Mouse (Mus musculus): ENCODE measurements at regions not wholly inside any gene's neighbourhood (a gene's known extent, or its start where the extent isn't known, plus 50 kb on each side); places are given as distances from the start of the nearest gene placed in this dataset.
"Not testable (repeated sequence)": the region's sequence is repeated elsewhere in the genome, so short reads cannot be mapped to it uniquely, and the experiment has no call there.

DNA sequence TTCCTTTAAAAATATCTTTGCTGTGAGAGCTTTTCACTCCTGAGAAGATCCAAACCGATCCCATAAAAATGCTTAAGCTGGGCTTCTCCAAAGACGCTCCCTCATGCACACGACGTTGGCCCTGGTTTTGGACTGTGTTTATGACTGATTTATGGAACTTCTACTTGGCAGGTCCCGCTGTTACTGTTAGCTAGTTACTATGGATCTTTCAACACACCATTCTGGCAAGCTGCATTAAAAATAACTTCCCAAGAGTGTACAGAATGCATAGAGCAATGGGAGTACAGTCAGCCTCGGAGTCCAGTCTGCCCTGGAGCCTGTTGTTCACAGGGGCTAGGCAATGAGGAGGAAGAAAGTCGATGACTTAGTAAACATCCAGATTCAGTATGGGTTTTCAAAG is 71.5 kb upstream of the Cdk6 start:
- no peak for DNase-seq (ENCODE audit: low spot score)
- no peaks in the 10 kb centered on the region for H3K4me1 ChIP-seq
- WGBS, result 81% methylated on average over 7 of the region's 7 CpGs
- H3K36me3 ChIP-seq, result no peaks in the 10 kb centered on the region
- no peak overlapping the region for H3K4me3 ChIP-seq
- H3K27ac ChIP-seq, result no peak overlapping the region
- H3K9me3 ChIP-seq, result no peaks in the 10 kb centered on the region
- H3K27me3 ChIP-seq (ENCODE audit: insufficient read depth, poor library complexity, severe bottlenecking), result no peaks in the 10 kb centered on the region

DNA sequence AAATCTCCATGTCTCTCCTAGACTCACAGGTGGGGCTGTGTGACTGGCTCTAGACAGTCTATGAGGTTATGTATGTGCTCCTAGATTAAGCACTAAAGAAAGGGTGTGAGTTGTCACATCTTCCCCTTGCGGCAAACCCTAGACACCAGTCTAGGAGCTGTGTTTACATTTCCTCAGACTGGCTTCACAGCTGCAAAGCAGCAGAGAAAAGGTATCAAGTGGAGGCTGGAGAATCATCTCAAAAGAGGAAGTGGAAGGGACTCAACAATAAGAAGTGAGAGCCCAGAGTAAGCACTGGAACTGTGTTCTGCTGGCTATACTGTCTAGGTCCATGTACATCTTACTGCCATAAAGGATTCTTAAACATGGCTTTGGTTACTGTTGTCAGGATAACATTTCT is 68.1 kb upstream of the Cdk6 start:
- H3K4me3 ChIP-seq; H3K27me3 ChIP-seq (ENCODE audit: insufficient read depth, poor library complexity, severe bottlenecking); H3K36me3 ChIP-seq; DNase-seq (ENCODE audit: low spot score); H3K4me1 ChIP-seq; H3K9me3 ChIP-seq; H3K27ac ChIP-seq: not testable (repeated sequence)
- WGBS, result 53% methylated on average over 1 of the region's 1 CpGs

DNA sequence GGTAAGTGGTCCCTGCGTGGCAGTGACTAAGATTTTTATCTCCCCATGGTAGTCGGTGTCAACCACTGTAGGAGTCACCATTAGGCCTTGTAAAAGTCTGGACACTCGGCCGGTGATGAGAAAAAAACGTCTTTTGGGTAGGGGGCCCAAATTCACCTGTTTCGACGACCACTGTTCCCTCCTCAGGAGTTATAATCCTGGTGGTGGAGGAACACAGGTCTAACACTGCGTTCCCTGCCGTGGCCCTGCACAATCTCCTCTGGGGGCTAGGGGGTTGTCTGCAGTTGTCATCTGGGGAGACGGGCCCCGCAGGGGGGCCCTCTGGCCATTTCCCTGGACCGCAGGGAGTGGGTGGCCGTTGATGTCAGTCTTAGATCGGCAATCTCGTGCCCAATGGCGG is 64.0 kb upstream of the Cdk6 start:
- not testable (repeated sequence) for H3K4me3 ChIP-seq

DNA sequence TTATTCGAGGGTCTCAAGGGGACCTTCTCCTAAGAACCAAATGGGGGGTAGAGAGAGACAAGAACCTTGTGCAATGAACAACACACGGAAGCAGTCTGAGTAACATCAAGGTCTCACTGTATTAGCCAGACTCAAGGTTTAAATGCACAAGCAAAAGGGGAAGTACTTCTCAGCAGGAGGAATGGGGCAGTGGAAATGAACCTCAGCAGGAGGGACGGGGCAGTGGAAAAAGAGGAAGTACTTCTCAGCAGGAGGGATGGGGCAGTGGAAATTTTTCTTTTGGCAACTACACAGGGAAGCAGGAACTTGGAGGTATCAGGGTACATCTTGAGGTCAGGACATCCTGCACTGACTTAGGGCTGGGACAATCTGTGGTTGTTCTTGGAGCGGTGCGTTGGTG is 62.3 kb upstream of the Cdk6 start:
- DNase-seq (ENCODE audit: low spot score); H3K27me3 ChIP-seq (ENCODE audit: insufficient read depth, poor library complexity, severe bottlenecking); H3K36me3 ChIP-seq; H3K4me3 ChIP-seq; H3K27ac ChIP-seq; H3K9me3 ChIP-seq; H3K4me1 ChIP-seq: not testable (repeated sequence)
- WGBS, result 87% methylated on average over 5 of the region's 5 CpGs

More for the DNA sequence above, 64.0 kb upstream of the Cdk6 start:
- not testable (repeated sequence) for H3K36me3 ChIP-seq; H3K27ac ChIP-seq; H3K4me1 ChIP-seq; H3K9me3 ChIP-seq; H3K27me3 ChIP-seq (ENCODE audit: insufficient read depth, poor library complexity, severe bottlenecking)
- WGBS, result 89% methylated on average over 16 of the region's 16 CpGs
- peak; percentile 58 for DNase-seq (ENCODE audit: low spot score)

DNA sequence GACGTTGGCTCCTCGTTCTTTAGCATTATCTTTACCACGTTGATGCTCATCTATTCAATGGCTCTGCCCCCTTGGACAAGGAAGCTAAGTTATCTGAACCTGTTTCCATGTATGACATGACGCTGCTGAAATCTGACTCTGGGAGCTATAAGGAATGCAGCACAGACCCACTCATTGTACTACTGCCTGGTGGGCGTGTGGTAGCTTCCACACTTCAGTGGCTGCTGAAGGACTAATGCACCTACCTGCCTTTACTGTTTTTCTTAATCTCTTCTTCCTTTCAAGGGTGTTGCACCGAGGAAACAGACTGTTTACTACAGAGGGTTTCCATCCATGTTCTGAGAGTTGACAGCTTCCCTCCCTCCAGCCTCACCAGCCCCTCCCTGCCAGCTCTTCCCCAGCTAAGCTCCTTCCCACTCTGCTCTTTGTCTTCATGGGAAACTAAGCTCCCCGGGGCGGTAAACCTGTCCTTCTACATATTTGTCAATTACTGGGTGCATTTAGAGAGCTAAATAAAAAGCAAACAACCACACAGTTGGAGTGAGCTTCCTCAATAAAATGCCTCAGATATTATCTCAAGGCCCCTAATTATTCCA is 59.3 kb upstream of the Cdk6 start:
- H3K4me1 ChIP-seq; DNase-seq (ENCODE audit: low spot score); H3K27me3 ChIP-seq (ENCODE audit: insufficient read depth, poor library complexity, severe bottlenecking); H3K27ac ChIP-seq; H3K4me3 ChIP-seq; H3K9me3 ChIP-seq; H3K36me3 ChIP-seq: not testable (repeated sequence)
- 70% methylated on average over 8 of the region's 8 CpGs for WGBS

GRCm38 (mm10) chr5:3283083-3283482 is 58.2 kb upstream of the Cdk6 start:
- Histone ChIP-seq H3K27ac (no peak overlapping the region), H3K27me3 (ENCODE audit: insufficient read depth, poor library complexity, severe bottlenecking) (no peaks in the 10 kb centered on the region), H3K4me3 (no peak overlapping the region), H3K9me3 (0 out of 2 replicates have a peak, but pooled peaks cover 4% of the 10 kb centered on the region), H3K4me1 (no peaks in the 10 kb centered on the region), H3K36me3 (no peaks in the 10 kb centered on the region)
- DNase-seq (ENCODE audit: low spot score), result no peak
- 86% methylated on average over 3 of the region's 3 CpGs for WGBS

DNA sequence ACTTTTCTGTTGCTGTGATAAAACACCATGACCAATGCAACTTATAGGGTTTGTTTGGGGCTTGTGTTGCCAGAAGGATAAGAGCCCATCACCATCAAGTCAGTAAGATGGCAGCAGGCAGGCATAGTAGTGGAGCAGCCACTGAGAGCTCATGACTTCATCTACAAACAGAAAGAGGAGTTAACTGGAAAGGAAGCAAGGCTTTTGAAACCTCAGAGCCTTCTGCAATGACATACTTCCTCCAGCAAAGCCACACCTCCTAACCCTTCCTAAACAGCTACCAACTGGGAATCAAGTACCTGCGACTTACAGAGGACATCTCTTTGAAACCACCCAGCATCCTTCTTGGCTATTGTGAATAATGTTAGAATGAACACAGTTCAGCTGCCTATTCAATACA is 57.0 kb upstream of the Cdk6 start:
- not testable (repeated sequence) for H3K4me3 ChIP-seq; H3K27ac ChIP-seq; H3K9me3 ChIP-seq; H3K27me3 ChIP-seq (ENCODE audit: insufficient read depth, poor library complexity, severe bottlenecking); DNase-seq (ENCODE audit: low spot score); H3K36me3 ChIP-seq; H3K4me1 ChIP-seq
- WGBS, result 85% methylated on average over 1 of the region's 1 CpGs

DNA sequence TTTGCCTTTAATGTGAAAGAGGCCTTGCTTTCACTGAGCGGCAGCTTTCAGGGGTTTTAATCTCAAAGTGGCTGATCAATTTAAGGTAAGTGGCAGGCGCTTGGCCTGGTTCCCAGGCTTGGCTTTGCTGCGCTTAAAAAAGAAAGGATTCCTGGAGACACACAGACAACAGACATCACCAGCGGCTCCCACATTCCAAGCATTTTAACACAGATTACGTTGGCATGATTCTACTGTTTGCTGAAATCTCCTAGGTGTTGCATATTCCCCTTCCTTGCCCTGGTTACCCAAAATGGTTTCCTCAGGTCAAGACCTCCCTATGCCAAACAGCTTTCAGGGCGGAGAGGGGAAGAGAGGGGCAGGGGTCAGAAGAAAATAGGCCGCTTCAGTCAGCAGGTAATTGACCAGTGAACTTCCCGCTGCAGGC is 51.3 kb upstream of the Cdk6 start:
- peak; percentile 74 for DNase-seq (ENCODE audit: low spot score)
- not testable (repeated sequence) for H3K9me3 ChIP-seq; H3K27me3 ChIP-seq (ENCODE audit: insufficient read depth, poor library complexity, severe bottlenecking); H3K4me1 ChIP-seq; H3K27ac ChIP-seq; H3K4me3 ChIP-seq; H3K36me3 ChIP-seq
- WGBS, result 15% methylated on average over 8 of the region's 8 CpGs

Data from heart, embryonic 10.5 days (tissue).